Mouse (Mus musculus) megakaryocyte progenitor cell, adult 5-6 weeks (primary cell): ENCODE results near the gene Atp6v0a1. TPM values are rescaled to one million over a fixed set of nuclear protein-coding genes. Genes with fewer than 3 reads are reported as not detected.

ENCODE experiments used
- total RNA-seq, 2 experiments: library from RNA; stranded (forward) in 1 of 2; stranded (reverse) in 1 of 2; fragments of 157-497, 149-512 nt in 1 of 2; fragments of 200-1000 nt in 1 of 2; gene quantifications; 2 replicates each; pipeline versions ENCODE4 v1.2.3 to v1.2.4; 2015 to 2017

Atp6v0a1 gene
- total RNA-seq, 2 experiments from 2014 or later = 35.3 to 50.1 TPM

Other genes starting within 250 kb of the Atp6v0a1 start
- gene Kcnh4, start 249.5 kb upstream of the Atp6v0a1 start, total RNA-seq (2015) = 0.24 TPM in 1 of 2 replicates, not detected in the other
- not detected in 2 replicates for gene Kcnh4, start 249.5 kb upstream of the Atp6v0a1 start, total RNA-seq (2017)
- not detected in 2 replicates for gene Hcrt, start 246.5 kb upstream of the Atp6v0a1 start, total RNA-seq (2015)
- gene Hcrt, start 246.5 kb upstream of the Atp6v0a1 start, total RNA-seq (2017) = not detected in 2 replicates
- 1.8 and 3.1 TPM in 2 replicates for gene Ghdc, start 238.5 kb upstream of the Atp6v0a1 start, total RNA-seq (2015)
- 1.4 and 1.6 TPM in 2 replicates for gene Ghdc, start 238.5 kb upstream of the Atp6v0a1 start, total RNA-seq (2017)
- 31.1 and 32.2 TPM in 2 replicates for gene Stat5b, start 158.7 kb upstream of the Atp6v0a1 start, total RNA-seq (2015)
- gene Stat5b, start 158.7 kb upstream of the Atp6v0a1 start, total RNA-seq (2017) = 29.4 and 37.2 TPM in 2 replicates
- 25.3 and 31.0 TPM in 2 replicates for gene Stat5a, start 150.1 kb upstream of the Atp6v0a1 start, total RNA-seq (2015)
- gene Stat5a, start 150.1 kb upstream of the Atp6v0a1 start, total RNA-seq (2017) = 31.5 and 32.4 TPM in 2 replicates
- gene Stat3, start 69.9 kb upstream of the Atp6v0a1 start, total RNA-seq (2015) = 38.3 and 38.6 TPM in 2 replicates
- gene Stat3, start 69.9 kb upstream of the Atp6v0a1 start, total RNA-seq (2017) = 78.6 and 85.3 TPM in 2 replicates
- gene Cavin1, start 38.6 kb upstream of the Atp6v0a1 start, total RNA-seq (2015) = 0.51 and 1.7 TPM in 2 replicates
- 1.4 and 2.5 TPM in 2 replicates for gene Cavin1, start 38.6 kb upstream of the Atp6v0a1 start, total RNA-seq (2017)
- gene Naglu, start 60.6 kb downstream of the Atp6v0a1 start, total RNA-seq (2015) = 6.0 and 8.4 TPM in 2 replicates
- gene Naglu, start 60.6 kb downstream of the Atp6v0a1 start, total RNA-seq (2017) = 9.9 and 12.0 TPM in 2 replicates
- 6.0 and 9.8 TPM in 2 replicates for gene Hsd17b1, start 69.0 kb downstream of the Atp6v0a1 start, total RNA-seq (2015)
- 3.2 and 5.2 TPM in 2 replicates for gene Hsd17b1, start 69.0 kb downstream of the Atp6v0a1 start, total RNA-seq (2017)
- 19.8 and 28.1 TPM in 2 replicates for gene Coasy, start 73.1 kb downstream of the Atp6v0a1 start, total RNA-seq (2015)
- 28.0 and 31.7 TPM in 2 replicates for gene Coasy, start 73.1 kb downstream of the Atp6v0a1 start, total RNA-seq (2017)
- 76.4 and 83.6 TPM in 2 replicates for gene Mlx, start 77.8 kb downstream of the Atp6v0a1 start, total RNA-seq (2015)
- 84.7 and 90.0 TPM in 2 replicates for gene Mlx, start 77.8 kb downstream of the Atp6v0a1 start, total RNA-seq (2017)
- 32.7 and 40.2 TPM in 2 replicates for gene Psmc3ip, start 86.0 kb downstream of the Atp6v0a1 start, total RNA-seq (2015)
- gene Psmc3ip, start 86.0 kb downstream of the Atp6v0a1 start, total RNA-seq (2017) = 58.6 and 67.8 TPM in 2 replicates
- gene Retreg3, start 110.4 kb downstream of the Atp6v0a1 start, total RNA-seq (2015) = 7.3 and 8.1 TPM in 2 replicates
- gene Retreg3, start 110.4 kb downstream of the Atp6v0a1 start, total RNA-seq (2017) = 24.0 and 25.7 TPM in 2 replicates
- 20.7 and 21.2 TPM in 2 replicates for gene Tubg1, start 110.5 kb downstream of the Atp6v0a1 start, total RNA-seq (2015)
- 41.4 and 43.3 TPM in 2 replicates for gene Tubg1, start 110.5 kb downstream of the Atp6v0a1 start, total RNA-seq (2017)
- not detected in 2 replicates for gene Tubg2, start 146.5 kb downstream of the Atp6v0a1 start, total RNA-seq (2015)
- not detected in 2 replicates for gene Tubg2, start 146.5 kb downstream of the Atp6v0a1 start, total RNA-seq (2017)
- gene Cntnap1, start 161.1 kb downstream of the Atp6v0a1 start, total RNA-seq (2015) = 0.51 and 0.77 TPM in 2 replicates
- 0.34 and 0.87 TPM in 2 replicates for gene Cntnap1, start 161.1 kb downstream of the Atp6v0a1 start, total RNA-seq (2017)
- 0.66 TPM in 1 of 2 replicates, not detected in the other for gene Plekhh3, start 161.9 kb downstream of the Atp6v0a1 start, total RNA-seq (2015)
- gene Plekhh3, start 161.9 kb downstream of the Atp6v0a1 start, total RNA-seq (2017) = 0.14 and 1.0 TPM in 2 replicates
- not detected in 2 replicates for gene Ccr10, start 166.0 kb downstream of the Atp6v0a1 start, total RNA-seq (2015)
- 0.41 TPM in 1 of 2 replicates, not detected in the other for gene Ccr10, start 166.0 kb downstream of the Atp6v0a1 start, total RNA-seq (2017)
- gene Ezh1, start 217.0 kb downstream of the Atp6v0a1 start, total RNA-seq (2015) = 13.8 and 15.8 TPM in 2 replicates
- 13.2 and 15.8 TPM in 2 replicates for gene Ezh1, start 217.0 kb downstream of the Atp6v0a1 start, total RNA-seq (2017)
- gene Ramp2, start 236.6 kb downstream of the Atp6v0a1 start, total RNA-seq (2015) = 0.88 TPM in 1 of 2 replicates, not detected in the other
- 1.9 TPM in 1 of 2 replicates, not detected in the other for gene Ramp2, start 236.6 kb downstream of the Atp6v0a1 start, total RNA-seq (2017)
- 261 and 263 TPM in 2 replicates for gene Vps25, start 244.3 kb downstream of the Atp6v0a1 start, total RNA-seq (2015)
- gene Vps25, start 244.3 kb downstream of the Atp6v0a1 start, total RNA-seq (2017) = 70.4 and 86.9 TPM in 2 replicates